Mouse (Mus musculus) liver, embryonic 14.5 days (tissue): ENCODE data around the gene March6.

ENCODE experiments used
- CTCF ChIP-seq: IDR thresholded peaks from 2 replicates; pipeline ENCODE4 v1.5.1; 2016; ENCODE audit warnings: antibody characterized with exemption, low read depth, control low read depth
- EP300 ChIP-seq: IDR thresholded peaks from 2 replicates; pipeline ENCODE4 v1.6.1; 2016; ENCODE audit warnings: antibody characterized with exemption, low read depth

DNA sequence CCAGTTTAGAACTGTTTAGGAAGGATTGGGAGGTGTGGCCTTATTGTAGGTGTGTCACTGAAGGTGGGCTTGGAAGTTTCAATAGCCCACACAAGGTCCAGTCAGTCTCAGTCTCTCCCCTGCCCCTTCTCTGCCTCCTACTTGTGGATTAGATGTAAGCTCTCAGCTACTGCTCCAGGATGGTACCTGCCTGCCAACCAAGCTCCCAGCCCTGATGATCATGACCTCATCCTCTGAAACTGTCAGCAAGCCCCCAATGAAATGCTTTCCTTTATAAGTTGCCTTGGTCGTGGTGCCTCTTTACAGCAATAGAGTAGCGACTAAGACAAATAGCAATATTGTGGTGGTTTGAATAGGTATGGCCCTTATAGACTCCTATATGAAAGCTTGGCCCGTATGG is 7.5 kb upstream of the March6 start:
- TF ChIP-seq CTCF (no peak), EP300 (no peak)
